Mouse (Mus musculus): ENCODE measurements around the gene Ikzf5. TPM values are rescaled to one million over a fixed set of nuclear protein-coding genes. Genes with fewer than 3 reads are reported as not detected.
A peak's percentile ranks its signal among the peaks of the same experiment; 100 is the strongest.
"Not testable (repeated sequence)": the region's sequence is repeated elsewhere in the genome, so short reads cannot be mapped to it uniquely, and the experiment has no call there.

Gene Ikzf5
- polyA plus RNA-seq, 1 experiment = 30.7 TPM

GRCm38 (mm10) chr7:131411221-131411940 is 1.1 kb upstream of the Ikzf5 start:
- H3K4me3 ChIP-seq (ENCODE audit: insufficient read depth, low read length) = peak overlapping the region; percentile 88

GRCm38 (mm10) chr7:131409988-131410385 is 334 bp downstream of the Ikzf5 start:
- 0 out of 2 replicates have a peak overlapping the region, but pooled peaks have one; percentile 16 for H3K27ac ChIP-seq (ENCODE audit: insufficient read depth, low read length)
- H3K4me3 ChIP-seq (ENCODE audit: insufficient read depth, low read length) = peak overlapping the region; percentile 82
- H3K4me1 ChIP-seq (ENCODE audit: control insufficient read depth, insufficient read depth, low read length) = no peaks in the 10 kb centered on the region
- TF ChIP-seq CTCF (IDR thresholded peaks at IDR 0.05; ENCODE audit: borderline replicate concordance, insufficient read depth, low read length) = no peak
- no peak for TF ChIP-seq POLR2A (IDR thresholded peaks at IDR 0.05; ENCODE audit: low read depth, low read length)

More at GRCm38 (mm10) chr7:131411221-131411940, 1.1 kb upstream of the Ikzf5 start:
- TF ChIP-seq POLR2A (IDR thresholded peaks at IDR 0.05; ENCODE audit: low read depth, low read length) = no peak
- no peak for TF ChIP-seq CTCF (IDR thresholded peaks at IDR 0.05; ENCODE audit: borderline replicate concordance, insufficient read depth, low read length)
- H3K27ac ChIP-seq (ENCODE audit: insufficient read depth, low read length) = no peak overlapping the region
- H3K4me1 ChIP-seq (ENCODE audit: control insufficient read depth, insufficient read depth, low read length) = no peaks in the 10 kb centered on the region

DNA sequence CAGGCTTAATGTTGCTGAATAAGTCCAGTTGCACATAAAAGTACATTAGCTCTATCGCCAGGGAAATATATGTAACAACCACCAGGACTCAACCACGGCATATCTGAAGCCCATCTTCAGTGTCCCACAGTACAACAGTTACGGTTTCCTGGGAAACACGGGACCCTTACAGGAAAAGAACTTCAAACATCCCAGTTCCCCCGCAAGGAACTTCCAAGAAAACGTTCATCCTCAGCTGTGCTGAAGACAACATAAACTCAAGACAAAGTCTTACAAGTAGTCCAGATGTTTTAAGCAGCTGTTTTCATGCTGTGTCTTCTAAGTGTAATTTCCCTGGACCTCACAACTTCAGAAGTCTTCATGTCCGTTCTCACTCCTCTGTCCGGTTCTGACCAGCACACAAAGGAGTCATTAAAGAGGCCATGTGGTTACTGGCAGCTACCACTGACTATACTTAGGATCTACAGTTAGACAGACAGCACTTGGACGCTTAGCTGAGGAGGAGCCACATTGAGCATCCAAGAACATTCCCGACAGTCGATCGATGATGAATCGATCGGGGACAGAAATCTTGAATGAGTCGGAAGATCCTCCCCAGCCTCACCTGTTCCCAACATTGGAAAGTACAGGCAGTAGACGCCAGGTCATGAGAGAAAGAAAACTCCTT is 867 bp downstream of the Ikzf5 start:
- peak overlapping the region; percentile 12; the same call in 1 of the 2 replicates for H3K27ac ChIP-seq (ENCODE audit: insufficient read depth, low read length)
- H3K4me1 ChIP-seq (ENCODE audit: control insufficient read depth, insufficient read depth, low read length) = no peaks in the 10 kb centered on the region
- TF ChIP-seq CTCF (IDR thresholded peaks at IDR 0.05; ENCODE audit: borderline replicate concordance, insufficient read depth, low read length) = no peak
- no peak for TF ChIP-seq POLR2A (IDR thresholded peaks at IDR 0.05; ENCODE audit: low read depth, low read length)

DNA sequence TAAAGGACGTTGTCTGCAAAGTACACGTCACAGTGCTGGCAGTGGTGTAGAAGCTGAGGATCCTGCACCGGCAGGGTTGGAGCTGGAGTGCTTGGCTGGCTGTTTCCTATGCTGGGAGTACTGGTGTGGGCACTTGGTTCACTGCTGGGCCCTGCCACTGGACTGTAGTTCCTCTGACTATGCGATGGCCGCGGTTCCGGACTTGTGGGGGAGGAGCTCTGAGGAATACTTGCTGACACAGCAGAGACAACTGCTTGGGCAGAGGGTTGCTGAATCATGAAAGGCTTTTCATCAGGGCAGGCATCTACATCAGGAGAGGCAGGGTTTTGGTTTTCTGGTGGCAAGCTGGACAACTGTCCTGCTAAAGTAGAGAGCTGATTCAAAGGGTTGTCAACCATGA is 18.6 kb downstream of the Ikzf5 start:
- H3K4me3 ChIP-seq (ENCODE audit: insufficient read depth, low read length); H3K27ac ChIP-seq (ENCODE audit: insufficient read depth, low read length); H3K4me1 ChIP-seq (ENCODE audit: control insufficient read depth, insufficient read depth, low read length): not testable (repeated sequence)

More for the DNA sequence above, 867 bp downstream of the Ikzf5 start:
- H3K4me3 ChIP-seq (ENCODE audit: insufficient read depth, low read length) = peak overlapping the region; percentile 82

DNA sequence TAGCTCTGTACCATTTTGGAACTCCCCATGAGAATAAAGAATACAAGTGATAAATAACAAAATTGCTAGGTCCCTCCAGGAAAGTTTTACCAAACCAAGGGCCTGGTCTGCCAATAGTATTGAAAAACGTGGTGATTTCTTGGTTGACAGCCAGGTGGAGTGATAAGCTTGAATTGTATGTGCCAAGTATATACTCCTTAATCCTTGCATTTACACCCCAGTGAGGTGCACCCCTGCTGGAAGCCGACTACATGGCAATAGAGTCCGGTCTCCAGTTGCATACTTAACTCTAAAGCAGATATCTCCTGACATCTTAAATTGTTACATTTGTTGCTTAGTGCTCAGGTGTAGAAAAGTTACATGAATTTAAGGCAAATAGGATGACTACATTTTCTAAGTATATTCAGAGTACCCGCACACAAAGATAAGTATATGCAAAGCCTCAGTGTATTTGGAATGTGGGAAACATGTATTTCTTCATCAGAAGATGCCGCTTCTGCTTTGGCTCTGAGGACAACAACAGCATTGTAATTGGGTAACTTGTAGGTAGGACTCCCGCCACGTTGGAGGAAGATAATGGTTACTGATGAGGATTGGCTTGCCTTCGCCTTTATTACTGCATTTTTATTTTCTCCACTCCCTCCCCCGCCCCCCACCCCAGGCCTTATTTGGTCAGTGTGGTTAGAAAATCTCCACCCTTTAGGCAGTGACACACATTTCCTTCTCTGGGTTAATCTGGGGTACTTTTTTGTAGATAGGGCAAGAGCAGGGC is 38.3 kb downstream of the Ikzf5 start:
- Histone ChIP-seq H3K27ac (ENCODE audit: insufficient read depth, low read length) (peak overlapping the region; percentile 86), H3K4me3 (ENCODE audit: insufficient read depth, low read length) (peak overlapping the region; percentile 57), H3K4me1 (ENCODE audit: control insufficient read depth, insufficient read depth, low read length) (peaks cover 4% of the 10 kb centered on the region; the same call in 1 of the 2 replicates)
- TF ChIP-seq CTCF (IDR thresholded peaks at IDR 0.05; ENCODE audit: borderline replicate concordance, insufficient read depth, low read length) = no peak
- TF ChIP-seq POLR2A (IDR thresholded peaks at IDR 0.05; ENCODE audit: low read depth, low read length) = no peak

GRCm38 (mm10) chr7:131371470-131371860 is 38.9 kb downstream of the Ikzf5 start:
- TF ChIP-seq CTCF (IDR thresholded peaks at IDR 0.05; ENCODE audit: borderline replicate concordance, insufficient read depth, low read length) (no peak), POLR2A (IDR thresholded peaks at IDR 0.05; ENCODE audit: low read depth, low read length) (no peak)
- H3K4me1 ChIP-seq (ENCODE audit: control insufficient read depth, insufficient read depth, low read length) = peaks cover 4% of the 10 kb centered on the region; the same call in 1 of the 2 replicates
- peak overlapping the region; percentile 86 for H3K27ac ChIP-seq (ENCODE audit: insufficient read depth, low read length)
- peak overlapping the region; percentile 57 for H3K4me3 ChIP-seq (ENCODE audit: insufficient read depth, low read length)

DNA sequence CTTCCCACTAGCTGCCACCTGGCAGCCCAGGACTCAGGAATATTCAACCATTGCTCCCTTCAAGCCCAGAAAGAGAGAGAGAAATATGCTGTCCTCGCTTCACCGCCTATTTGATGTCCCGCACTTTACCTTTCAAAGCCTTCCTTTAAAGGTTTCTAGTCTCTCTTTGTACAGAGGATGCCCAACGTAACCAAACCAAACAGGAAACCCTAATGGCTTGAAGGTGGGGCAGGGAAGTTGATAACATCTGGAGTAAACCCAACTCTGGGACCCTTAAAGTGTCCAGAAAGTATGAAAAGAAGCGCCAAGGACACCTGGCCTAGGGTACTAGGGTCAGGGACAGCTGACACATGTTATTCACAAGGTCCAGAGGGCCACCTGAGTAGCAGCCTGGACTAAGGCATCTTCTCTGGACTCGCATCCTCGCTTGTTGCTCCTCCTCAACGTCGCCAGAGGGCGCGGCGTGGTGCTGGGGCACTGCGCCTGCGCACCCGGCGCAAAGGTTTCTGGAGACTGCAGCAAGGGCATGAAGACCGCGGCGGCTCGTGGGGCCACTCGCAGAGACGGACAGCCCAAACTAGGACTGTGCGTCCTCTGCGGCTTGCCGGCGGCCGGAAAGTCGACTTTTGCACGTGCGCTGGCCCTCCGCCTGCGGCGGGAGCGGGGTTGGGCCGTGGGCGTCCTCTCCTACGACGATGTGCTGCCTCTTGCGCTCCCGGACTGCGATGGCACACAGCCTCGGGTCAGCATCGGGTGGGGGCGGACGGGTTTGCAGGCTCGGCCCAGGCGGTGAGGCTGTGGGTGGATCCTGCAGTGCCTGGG is 39.5 kb downstream of the Ikzf5 start, which contains the start of gene Pstk:
Pstk (plus strand) TSS at position 494 of the 822 bp plus-strand sequence.
- peak within 1 kb of the TSS; percentile 57 for H3K4me3 ChIP-seq (ENCODE audit: insufficient read depth, low read length)
- peaks cover 4% of the 10 kb centered on the region; the same call in 1 of the 2 replicates for H3K4me1 ChIP-seq (ENCODE audit: control insufficient read depth, insufficient read depth, low read length)
- TF ChIP-seq CTCF (IDR thresholded peaks at IDR 0.05; ENCODE audit: borderline replicate concordance, insufficient read depth, low read length) (peak; percentile 95), POLR2A (IDR thresholded peaks at IDR 0.05; ENCODE audit: low read depth, low read length) (peak; percentile 95)
- H3K27ac ChIP-seq (ENCODE audit: insufficient read depth, low read length) = peak within 1 kb of the TSS; percentile 86

DNA sequence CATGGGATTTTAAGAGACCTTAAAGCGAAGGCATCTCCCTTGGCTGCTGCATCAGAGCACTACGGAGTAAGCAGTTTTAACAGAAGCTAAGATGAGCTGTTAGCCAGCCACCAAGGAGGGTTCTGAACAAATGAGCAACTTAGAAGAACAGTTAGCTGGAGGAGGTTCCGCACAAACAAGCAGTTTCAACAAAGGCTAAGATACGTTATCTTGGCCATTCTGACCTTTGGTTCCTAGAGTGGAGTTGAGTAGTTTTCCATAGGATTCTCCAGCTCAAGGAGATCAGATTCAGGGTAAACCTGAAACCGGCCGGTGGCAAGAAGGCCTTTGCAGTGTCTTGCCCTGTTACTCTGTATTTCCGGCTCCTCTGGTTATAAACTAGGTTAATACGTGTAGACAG is 46.2 kb downstream of the Ikzf5 start:
- H3K4me1 ChIP-seq (ENCODE audit: control insufficient read depth, insufficient read depth, low read length) = no peaks in the 10 kb centered on the region
- no peak overlapping the region for H3K27ac ChIP-seq (ENCODE audit: insufficient read depth, low read length)
- H3K4me3 ChIP-seq (ENCODE audit: insufficient read depth, low read length) = no peak overlapping the region
- no peak for TF ChIP-seq POLR2A (IDR thresholded peaks at IDR 0.05; ENCODE audit: low read depth, low read length)

Measured in embryonic fibroblast, embryonic 13.5 days (primary cell).